Mouse (Mus musculus) spleen, adult 2 months (tissue): Measurements from ENCODE around the gene Apba3.

Experiments
- CTCF ChIP-seq: fragments of 200-500 bp; IDR thresholded peaks from 2 replicates; pipeline ENCODE4 v1.5.1; 2011; ENCODE audit warnings: mild to moderate bottlenecking, inconsistent platforms; ENCODE audit not compliant: insufficient read depth, insufficient read length, insufficient replicate concordance; ENCODE audit errors: extremely low read depth
- POLR2A ChIP-seq: fragments of 200-500 bp; IDR thresholded peaks from 2 replicates; pipeline ENCODE4 v1.6.1; 2011; ENCODE audit warnings: low read depth, low read length, inconsistent platforms

DNA sequence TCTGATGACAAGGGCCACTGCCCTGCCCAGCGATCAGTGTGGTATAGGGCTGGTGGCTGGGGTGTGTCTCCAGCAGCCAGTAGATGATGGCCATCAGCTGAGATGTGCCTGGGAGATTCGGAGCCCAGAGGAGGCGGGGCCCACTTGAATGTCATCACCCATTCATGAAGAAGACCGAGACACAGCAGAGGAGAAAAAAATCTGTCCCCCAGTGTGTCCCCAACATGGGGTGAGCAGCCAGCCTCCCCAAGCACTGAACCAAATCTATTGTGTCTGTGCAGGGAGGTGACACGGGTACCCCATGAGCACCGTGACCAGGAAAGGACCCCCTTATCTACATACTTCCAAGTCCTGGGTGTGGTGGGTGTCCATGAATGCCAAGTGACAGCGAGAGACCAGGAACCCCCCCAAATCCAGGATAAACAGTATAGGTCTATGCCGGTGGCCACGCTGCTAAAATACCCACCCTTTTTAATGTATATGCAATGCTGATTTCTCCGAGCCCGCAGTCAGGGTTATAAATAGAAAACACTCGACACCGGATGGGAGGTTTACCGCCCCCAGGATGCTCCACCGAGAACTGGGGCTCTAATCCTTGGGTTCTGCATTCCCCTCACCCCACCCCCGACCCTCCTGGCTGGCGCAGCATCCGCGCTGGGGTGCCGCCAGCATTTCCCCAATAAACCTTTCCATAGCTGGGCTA is 36.9 kb upstream of the Apba3 start:
- no peak for TF ChIP-seq CTCF
- no peak for TF ChIP-seq POLR2A
